Mouse (Mus musculus): ENCODE measurements at regions not wholly inside any gene's neighbourhood (a gene's known extent, or its start where the extent isn't known, plus 50 kb on each side); places are given as distances from the start of the nearest gene placed in this dataset.

DNA sequence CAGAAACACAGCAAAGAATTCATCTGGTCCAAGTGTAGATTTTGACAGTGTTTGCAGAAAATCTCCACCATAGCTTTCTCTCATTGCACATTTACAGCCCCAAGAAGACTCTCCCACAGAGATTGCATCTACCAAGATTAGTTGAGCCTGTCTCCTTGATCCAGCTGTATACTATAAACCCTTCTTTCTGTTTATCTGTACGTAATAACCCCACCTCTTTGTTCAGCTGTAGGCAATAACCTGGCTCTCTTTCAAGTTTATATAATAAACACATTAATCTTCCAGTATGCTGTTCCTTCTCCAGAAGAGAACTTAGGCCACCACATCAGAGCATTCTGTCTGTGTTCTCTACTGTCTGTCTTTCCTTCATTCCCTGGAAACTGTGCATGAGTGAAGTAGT is 594.9 kb upstream of the Fam92a start:
- DNase-seq, result no peak

DNA sequence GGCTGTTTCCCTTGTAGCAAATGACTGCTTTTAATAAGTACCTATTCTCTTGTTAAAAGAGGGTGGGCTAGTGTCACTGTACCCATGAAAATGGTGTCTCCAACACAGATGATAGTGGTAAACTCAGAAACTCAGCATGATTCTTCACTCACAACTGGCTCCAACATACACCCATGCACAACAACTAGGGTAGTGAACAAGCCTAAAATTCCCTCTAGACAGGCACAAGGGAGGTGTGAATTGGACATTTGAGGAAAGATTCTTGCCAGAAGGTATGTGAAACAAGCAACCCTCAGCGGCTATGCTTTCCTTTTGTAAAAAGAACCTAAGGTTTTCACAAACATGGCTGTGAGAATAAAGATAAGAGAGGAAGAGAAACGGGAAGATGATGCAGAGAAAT is 579.0 kb upstream of the Fam92a start:
- no peak for DNase-seq

DNA sequence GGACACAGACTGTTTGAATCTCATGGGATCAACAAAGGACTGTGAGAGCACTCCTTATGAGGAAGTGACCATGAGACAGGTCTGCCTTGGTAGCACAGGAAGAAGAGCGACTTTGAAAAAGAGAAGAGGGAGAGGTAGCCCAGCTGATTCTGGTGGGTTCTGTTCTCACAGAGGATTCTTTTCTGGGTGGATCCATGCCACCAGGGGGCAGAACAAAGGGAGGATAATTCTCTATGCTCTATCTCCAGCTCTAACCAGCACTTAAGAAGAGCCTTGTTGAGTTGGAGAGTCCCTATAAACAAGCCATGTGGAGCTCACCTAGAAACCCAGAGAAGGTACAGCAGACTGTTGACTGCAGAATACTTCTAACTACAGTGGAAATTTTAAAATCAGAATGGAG is 578.1 kb upstream of the Fam92a start:
- no peak for DNase-seq

DNA sequence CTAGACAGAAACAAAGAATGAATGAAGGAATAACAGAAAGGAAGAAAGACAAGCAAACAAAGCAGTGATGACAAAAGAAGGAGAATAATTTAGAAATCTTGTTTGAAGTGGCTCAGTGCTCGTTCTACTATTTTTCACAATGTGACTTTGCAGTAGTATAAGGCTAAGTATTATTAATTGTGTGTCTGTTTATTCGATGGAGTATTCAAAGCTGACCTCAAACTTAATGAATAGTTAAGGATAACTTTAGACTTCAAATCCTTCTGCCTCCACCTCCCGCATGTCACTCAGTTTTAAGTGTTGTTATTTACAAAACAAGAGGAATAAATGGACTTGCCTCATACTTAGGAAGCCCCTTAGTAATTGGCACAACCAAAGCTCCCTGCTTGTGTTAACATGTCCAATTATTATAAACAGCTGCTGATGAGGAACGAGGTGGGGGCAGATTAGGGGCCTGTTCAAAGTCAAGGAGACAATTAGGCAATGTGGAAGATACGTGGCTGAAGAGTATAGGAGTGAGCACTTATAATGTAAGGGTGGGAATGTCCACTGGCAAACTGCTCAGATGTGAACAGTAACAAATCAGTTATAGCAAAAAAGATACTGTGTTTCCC is 572.0 kb upstream of the Fam92a start:
- no peak for DNase-seq

DNA sequence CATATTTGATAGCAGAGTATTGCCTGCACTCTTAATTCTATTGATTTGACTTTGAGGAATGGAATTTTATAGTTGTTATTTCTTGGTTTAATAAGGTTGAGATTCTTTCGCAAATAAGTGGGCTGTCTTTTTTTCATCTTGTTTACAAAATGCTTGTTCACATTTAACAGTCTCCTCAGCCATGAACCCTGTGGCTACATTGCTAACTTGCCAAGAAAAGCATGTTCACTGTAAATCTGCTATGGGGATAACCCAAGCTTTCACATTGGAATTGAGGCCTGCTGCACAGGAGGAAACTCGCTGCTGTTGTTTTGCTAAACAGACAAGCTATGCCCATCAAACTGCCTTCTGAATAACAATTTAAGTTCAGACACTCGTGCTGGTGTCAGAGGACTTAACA is 564.6 kb upstream of the Fam92a start:
- no peak for DNase-seq

DNA sequence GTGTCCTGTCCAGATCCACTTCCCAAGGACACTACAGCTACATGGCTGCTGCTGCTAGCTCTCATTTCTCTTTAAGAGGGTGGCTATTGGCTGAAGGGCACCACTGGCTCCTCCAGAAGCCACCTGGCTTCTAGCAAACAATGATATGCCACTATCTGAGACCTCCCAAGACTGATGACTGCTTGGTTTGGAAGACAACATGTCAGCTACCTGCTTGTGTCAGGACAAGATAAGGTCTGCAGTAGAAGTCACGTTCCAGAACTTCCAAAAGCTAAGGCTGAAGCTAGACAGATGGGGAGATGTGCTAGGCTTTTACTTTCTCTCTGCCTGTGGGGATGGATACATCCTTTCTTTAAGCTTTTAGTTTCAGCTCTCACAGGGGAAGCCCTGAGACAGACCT is 528.4 kb upstream of the Fam92a start:
- DNase-seq, result no peak

DNA sequence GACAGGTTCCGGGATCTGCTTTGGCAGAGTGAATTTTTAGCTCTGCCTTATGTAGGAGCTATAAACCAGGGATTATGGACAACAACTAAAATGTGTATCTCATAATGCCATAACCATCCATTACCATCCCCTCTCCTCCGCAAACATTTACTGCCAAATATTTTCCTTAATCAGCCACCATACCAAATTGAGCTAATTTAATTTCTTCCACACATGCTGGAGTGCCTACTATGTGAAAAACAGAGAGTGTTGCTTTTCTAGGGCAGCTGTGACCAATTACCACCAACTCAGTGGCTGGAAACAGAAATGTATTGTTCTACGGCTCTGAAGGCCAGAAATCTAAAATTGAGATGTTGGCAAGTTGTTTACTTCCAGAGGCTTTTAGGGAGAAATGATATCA is 506.0 kb upstream of the Fam92a start:
- no peak for DNase-seq

DNA sequence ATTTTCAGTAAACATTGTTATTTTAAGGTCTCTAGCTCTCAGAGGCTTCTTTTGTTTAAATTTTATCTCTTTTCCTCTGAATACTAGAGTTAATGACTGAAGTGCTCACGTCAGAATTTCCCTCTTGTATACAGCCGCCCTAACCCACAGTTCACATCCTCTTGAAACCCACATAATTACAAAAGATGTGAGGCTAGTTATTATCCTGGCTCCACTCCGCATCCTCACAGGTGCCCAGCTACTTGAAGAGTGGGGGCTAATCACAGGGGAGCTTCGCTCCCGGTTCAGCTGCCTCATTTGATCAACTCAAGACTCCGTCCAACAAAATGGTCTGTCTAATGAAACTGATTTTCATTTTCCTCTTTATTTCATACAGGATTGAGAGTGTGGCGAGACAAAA is 499.6 kb upstream of the Fam92a start:
- DNase-seq, result no peak

DNA sequence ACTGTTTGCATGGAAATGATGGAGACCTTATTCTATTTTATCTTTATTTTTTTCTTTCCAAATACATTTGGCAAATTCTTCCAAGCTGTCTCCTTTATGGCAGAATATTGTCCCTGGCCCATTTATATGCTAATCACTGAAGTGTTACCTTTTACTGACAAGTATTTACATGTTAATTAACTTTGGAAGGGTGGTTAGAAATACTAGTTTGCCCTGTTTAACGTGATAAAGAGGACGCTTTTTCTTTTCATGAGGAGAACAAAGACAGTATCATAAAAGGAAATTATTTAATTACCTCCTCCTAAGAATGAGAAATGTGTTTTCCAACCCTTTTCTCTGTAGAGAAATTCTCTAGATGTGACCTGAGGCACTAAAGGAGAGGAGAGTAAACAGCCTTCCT is 491.4 kb upstream of the Fam92a start:
- DNase-seq, result no peak

DNA sequence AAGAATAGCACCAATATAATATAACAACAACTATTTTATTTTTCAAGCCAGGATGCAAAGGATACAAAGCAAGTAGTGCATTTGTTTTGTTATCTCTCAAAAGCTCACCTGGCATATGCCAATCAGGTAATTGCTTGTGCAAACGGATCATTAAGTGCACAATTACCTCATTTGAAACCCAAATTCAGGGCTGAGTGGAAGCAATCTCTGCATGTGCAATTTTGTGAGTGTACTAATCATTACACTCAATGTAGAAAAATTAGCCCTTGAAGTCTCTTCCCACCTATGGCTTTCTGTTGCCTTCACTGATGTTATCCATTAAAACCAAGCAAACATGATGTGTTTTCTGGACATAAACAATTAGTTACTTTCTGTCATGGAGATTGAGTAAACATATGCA is 490.9 kb upstream of the Fam92a start:
- DNase-seq, result no peak

DNA sequence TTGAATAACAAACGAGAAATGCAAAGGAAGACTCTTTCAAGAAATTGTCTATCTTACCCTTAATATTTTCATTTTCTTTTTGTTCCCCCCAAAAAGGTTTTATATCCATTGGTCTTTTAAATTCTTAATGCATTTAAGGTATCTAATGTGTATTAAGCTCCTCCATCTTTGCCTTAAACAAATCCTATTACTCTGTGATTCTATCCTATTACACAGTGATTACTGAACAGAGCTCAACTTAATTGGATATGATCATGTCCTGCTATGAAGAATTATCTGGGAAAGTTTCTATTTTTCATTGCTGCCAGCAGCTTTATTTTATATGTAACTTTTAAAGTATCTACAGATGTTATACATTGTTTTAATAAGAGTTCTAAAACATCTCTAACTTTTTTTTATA is 487.3 kb upstream of the Fam92a start:
- no peak for DNase-seq

DNA sequence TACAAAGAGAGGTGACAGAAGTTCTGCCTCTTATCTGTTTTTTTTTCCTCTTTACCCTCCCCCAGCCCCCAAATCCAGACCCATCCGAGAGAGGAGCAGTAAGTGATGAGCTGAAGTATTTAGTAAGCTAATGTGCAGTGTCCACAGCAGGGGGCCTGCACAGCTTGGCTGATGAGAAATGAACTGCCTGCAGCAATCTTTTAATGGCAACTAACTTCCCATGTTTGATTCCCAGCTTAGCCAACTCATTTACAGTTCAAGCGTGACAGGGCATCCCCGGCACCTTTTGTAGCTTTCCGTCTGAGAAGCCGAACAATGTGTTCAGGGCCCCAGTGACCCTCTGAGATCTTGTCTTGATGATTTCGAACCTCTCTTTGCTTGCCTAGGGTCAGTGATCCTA is 486.8 kb upstream of the Fam92a start:
- DNase-seq, result no peak

DNA sequence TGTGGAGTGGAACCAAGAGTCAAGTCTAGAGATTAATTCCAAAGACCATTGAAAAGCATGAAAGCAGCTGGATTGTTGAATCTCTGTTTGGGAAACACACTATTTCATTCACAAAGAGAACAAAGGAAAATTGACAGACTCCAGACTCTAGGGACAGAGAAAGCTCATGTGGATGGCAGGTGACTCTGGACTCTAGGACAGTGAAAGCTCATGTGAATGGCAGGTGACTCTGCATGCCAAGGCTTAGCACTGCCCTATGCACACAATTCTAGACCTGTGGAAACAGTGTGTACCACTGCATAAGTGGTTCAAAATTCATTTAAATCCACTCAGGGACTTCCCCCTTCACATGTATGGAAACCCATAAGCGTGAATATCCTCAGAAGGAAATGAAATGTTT is 486.0 kb upstream of the Fam92a start:
- no peak for DNase-seq

DNA sequence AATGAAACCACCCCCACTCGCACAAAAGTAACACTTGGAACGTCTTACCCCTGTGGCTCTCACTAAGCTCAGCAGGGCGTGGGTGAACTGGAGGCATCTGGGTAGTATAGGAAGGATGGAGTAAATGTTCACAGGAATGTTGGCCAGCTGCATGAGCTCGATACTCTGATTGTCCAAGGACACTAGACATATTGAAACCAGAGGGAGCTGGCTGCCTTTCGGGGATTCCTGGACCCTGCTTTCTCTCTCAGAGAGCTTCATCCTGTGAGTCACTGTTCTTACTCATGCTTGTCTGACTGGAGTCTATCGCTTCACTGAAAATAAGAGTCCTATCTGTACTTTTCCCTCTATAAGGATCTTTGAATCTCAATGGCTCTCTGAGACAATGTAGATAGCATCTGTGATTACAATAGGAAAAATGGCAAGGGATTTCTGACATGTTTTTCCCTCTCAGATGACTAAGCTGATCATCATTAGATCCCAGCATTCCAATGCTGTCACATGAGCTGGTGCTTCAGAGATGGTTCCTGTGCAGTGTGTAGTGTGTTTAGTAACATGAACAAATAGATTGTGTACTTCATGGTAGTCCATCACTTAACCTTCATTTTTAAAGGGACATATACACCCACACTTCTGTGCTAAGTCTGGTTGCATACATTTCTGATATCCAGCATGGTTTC is 485.2 kb upstream of the Fam92a start:
- no peak for DNase-seq

DNA sequence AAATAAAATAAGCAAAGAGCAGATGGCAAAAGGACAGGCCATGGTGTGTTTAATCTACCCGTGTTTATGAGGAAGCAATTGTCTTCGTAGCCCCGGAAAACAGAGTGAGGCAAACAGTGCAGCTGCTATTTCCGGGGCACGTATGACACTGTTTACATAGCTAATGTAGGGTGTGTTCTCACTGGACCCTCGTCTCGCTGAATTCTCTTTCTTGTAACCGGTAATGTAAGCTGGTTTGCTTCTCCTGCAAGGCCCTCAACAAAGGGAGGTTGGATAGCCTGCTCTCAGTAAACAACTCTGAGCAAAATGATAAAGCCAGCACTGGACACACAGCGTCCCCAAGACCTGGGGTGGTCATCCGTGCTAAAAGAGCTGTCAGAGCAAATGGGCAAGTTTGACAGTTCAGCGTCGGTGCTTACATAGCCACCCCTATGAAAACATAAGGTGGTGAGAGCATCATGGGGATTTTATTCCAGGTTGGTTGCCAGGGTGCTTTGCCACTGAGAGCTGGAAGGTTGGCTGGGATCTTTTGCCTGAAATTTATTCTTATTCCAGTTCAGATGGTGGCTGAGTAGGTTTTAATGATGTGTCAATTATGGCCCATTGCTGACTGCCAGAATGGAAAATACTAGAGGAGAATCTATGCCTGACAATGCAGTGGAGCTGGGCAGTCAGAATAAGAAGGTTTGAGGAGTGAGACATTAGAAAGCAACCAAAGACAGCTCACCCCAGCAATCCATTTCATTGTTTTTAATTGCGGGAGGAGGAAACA is 483.8 kb upstream of the Fam92a start:
- no peak for DNase-seq

DNA sequence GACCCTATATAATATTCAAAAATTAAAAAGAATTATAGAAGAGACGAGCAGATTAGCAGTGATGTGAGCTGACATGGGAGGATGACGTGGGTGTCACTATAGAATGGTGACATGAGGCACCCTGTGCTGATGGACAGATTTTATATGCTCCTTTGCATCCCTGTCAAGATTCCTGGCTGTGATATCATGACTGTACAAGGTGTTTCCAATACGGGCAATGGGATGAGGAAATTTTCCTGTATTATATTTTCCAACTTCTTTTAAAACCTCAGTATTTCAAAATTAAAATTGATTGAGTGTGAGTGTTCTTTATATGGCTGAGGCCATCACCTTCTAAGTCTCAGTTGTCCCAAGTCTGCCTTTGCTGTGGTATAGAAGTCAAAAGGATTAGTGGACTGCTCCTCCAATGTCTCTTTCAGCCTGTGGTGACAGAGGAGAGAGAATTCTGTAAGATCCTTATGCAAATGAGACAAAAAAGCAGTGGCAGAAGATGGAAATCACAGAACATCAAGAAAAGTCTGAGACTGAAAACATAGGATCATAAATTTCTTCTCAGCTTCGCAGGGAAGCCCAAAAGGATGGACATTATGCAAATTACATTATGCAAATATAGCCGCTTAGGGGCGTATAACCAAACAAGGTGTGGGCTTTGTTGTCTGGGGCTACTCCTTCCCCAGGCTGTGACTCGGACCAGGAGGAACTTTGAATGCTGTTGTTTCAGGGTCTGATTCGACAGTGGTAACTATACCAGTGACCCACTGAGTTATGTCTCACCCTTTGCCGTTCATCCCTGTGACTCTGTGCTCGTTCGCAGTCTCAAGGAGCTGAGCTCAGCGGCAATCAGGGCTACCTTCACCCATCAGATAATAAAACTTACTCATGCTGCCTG is 483.0 kb upstream of the Fam92a start:
- DNase-seq, result no peak

DNA sequence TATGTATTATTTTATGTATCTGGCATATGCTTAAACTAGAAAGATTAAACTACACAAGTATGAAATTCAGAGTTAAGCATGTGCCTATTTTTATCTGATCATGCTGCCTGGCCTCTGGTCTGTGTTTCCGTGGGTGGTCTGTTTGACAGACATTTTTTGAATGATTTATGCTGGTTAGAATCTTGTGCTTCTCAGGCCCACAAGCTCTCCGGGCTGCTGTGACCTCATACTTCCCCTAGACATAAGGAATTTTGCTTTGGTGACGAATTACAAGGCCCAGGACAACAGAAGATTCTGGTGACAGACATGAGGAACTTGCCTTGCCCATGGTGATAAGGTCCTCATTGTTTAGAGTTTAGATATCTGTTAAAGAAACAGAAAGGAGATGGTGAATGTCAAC is 475.9 kb upstream of the Fam92a start:
- no peak for DNase-seq

DNA sequence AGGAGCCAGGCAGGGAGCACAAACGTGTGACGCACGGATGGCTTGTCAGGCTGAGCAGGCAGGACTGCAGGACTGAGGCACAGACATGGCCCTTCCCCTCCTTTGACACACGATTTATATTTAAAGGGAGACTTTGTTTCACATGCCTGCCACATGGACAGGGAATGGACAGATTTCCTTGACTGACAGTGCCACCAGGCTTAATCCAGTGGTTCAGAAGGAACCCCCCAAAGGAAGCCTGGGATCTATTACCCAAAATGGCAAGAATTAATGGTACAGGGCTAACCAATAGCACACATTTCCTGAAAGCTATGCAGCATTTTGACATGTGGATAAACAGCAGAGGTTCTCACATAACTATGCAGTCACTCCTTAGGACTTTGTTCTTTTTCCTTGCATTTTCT is 470.7 kb upstream of the Fam92a start:
- DNase-seq, result no peak

DNA sequence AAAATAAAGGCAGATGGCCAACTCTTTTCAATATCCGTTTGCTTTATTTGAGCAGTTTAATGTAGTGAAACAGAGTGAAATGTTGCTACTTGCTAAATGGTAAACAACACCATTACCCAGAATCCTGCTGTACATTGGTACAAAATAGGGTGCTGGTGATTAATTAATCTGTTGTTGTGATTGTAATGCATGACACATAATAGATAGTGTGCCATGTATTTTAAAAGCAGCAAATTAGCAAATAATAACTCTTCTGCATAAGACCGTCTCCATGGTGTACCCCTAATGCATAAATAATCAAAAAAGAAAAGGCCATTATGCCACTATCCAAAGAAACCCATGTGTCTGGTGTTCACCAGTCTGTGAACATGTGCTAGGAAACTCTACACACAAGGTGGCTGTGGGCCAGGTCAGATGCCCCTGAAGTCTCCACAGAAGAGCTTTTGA is 457.6 kb upstream of the Fam92a start:
- DNase-seq, result no peak

DNA sequence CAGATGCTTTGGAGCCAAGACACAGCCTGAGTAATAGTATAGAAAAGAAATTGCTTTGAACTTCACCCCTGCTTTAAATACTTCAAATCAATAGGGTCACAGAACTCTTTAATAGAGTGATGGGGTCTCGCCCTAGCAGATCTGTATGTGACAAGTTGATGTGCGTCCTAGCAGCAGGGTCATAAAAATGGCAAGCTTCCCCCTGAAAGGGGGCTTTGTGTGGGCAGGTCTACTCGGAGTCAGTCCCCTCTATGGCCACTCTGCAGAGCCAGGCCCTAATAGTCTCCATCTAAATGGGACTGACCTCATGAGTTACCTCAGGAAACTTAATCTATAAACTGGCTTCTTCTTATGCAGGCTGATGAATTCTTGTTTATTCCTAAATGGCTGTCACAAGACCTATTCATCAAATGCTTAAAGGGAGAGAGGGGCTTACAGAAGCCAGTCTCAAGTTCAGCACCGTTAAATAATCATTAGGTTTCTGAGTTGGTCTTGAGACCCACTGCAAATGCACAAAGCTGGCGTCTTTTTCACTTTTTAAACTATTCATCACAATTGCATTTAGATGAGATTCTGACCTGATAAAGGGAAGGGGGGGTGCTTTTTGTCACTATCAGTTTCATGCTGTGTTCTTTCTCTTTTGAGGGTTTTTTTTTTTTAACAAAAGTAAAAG is 457.0 kb upstream of the Fam92a start:
- no peak for DNase-seq

DNA sequence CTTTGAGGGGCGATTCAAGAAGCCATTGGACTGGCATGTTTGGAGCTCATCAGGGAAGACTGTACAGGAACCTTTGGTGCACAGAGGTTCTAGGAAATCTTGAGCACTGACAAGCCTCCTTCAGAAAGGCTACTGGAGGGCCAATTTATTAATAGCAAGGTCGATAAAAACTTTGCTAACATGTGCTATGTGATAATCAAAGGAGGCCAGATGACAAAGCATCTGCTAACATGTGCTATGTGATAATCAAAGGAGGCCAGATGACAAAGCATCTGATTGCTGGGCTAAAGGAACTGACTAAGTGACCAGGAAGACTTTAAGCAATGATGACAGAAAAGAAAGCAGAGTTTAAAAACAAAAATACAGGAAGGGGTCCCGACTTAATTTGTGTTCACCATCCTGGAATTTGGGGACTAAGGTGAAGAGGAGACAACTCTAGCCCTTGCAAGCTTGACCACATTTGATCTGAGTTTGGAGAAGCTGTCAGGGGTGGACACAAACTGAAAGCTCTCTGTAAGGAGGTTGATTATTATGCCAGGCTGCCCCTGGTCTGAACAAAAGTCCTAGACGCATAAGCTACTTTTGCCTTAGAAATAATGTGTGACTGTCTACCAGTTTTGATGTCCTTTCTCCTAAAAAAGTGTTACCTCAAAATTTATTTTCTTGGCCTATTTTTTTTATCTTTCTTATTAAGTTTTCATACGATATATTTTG is 455.5 kb upstream of the Fam92a start:
- DNase-seq, result no peak

DNA sequence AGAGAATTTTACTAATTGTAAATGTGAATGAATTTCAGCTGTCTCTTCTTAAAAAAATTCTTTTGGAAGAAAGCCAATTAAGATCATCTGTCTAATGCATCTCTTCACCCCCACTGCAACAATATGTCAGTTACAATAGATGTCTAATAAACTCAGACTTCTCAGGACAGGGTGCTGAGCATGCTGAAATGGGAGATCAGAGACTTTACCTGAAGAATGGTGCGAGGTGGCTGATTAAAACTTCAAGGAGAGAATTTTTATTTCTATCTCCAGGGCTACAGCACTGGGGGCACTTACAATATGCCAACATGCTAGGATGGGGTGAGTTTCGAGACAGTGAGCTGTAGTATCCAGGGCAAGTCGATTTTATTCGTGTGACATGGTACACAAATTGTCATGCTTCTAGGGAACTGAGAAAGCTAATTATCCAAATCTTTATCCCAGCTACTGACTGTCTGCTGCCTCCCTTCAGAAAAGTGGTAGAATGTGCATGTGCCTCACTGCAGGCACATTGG is 449.0 kb upstream of the Fam92a start:
- DNase-seq, result no peak

Data from cerebellum, adult 11-12 months (tissue).